Mouse (Mus musculus) lung, adult 2 months (tissue): ENCODE measurements around the gene Ciz1.

Experiments
- CTCF ChIP-seq: fragments of 200-500 bp; IDR thresholded peaks from 2 replicates; pipeline ENCODE4 v1.5.1; 2011; ENCODE audit warnings: mild to moderate bottlenecking, low read length, control low read depth; ENCODE audit not compliant: insufficient read depth
- POLR2A ChIP-seq: fragments of 200-500 bp; IDR thresholded peaks from 2 replicates; pipeline ENCODE4 v1.6.1; 2011; ENCODE audit warnings: low read depth, mild to moderate bottlenecking, control low read depth, low read length, borderline replicate concordance; ENCODE audit errors: extremely low read depth

- TF ChIP-seq CTCF = no peak
- no peak for TF ChIP-seq POLR2A
Measured at GRCm38 (mm10) chr2:32360741-32361140, 8.6 kb downstream of the Ciz1 start.
